ENCODE assay signal across 15 mouse cellular contexts in genomic region chr11:63487203-63487602, GRCm38 (mm10).
"Had no signal": no experiment of that assay in that cellular context is flagged by ENCODE, and none has a peak within 500 bp of the region (broad histone marks: within the 10 kb centered on the region; RNA-seq: fewer than 3 reads in every experiment).

No protein-coding gene starts in this region.

- H3K9ac ChIP-seq: liver, embryonic 15.5 days; midbrain, embryonic 12.5 days; neural tube, embryonic 15.5 days had no signal

- H3K36me3 ChIP-seq: limb, embryonic 10.5 days; liver, embryonic 15.5 days; midbrain, embryonic 12.5 days; neural tube, embryonic 15.5 days had no signal

- H3K27ac ChIP-seq: left cerebral cortex, adult 2 months; limb, embryonic 10.5 days; liver, embryonic 15.5 days; midbrain, embryonic 12.5 days; neural tube, embryonic 15.5 days had no signal

- ATAC-seq: inflammation-experienced regulatory T-cells, adult 6 months; intestine, postnatal 0 days; lung, postnatal 0 days had no signal

- H3K9me3 ChIP-seq: limb, embryonic 10.5 days; liver, embryonic 15.5 days; midbrain, embryonic 12.5 days; neural tube, embryonic 15.5 days had no signal

- H3K4me2 ChIP-seq: liver, embryonic 11.5 days; liver, embryonic 15.5 days; midbrain, embryonic 12.5 days; neural tube, embryonic 15.5 days had no signal

- H3K27me3 ChIP-seq: liver, embryonic 15.5 days; midbrain, embryonic 12.5 days; neural tube, embryonic 15.5 days had no signal

- DNase-seq: lung, adult 2 months; lung, postnatal 36 days; right cerebral cortex, adult 18-20 months; right cerebral cortex, postnatal 25 days; thymus, postnatal 36 days had no signal

- H3K4me1 ChIP-seq: liver, embryonic 15.5 days had no signal

- H3K4me3 ChIP-seq: left cerebral cortex, adult 2 months; limb, embryonic 10.5 days; liver, embryonic 15.5 days; midbrain, embryonic 12.5 days; myocyte; neural tube, embryonic 15.5 days had no signal
